Mouse (Mus musculus) C2C12 (cell line): ENCODE data around the gene Myh1. TPM values are rescaled to one million over a fixed set of nuclear protein-coding genes. Genes with fewer than 3 reads are reported as not detected.
A peak's percentile ranks its signal among the peaks of the same experiment; 100 is the strongest.

Experiments used
- H3K27me3 ChIP-seq: one replicate; pipeline ENCODE4 v1.6.1; 2011; ENCODE audit not compliant: control insufficient read depth, insufficient read depth, insufficient read length
- H3K36me3 ChIP-seq: one replicate; pipeline ENCODE4 v1.6.1; 2011; ENCODE audit not compliant: control insufficient read depth, insufficient read depth
- H3K4me3 ChIP-seq: one replicate; pipeline ENCODE4 v1.5.1; 2011; ENCODE audit warnings: mild to moderate bottlenecking, control low read depth; ENCODE audit not compliant: poor library complexity, insufficient read depth, severe bottlenecking
- H3K79me2 ChIP-seq: one replicate; pipeline ENCODE4 v1.6.1; 2011; ENCODE audit not compliant: control insufficient read depth, insufficient read depth
- H3K79me3 ChIP-seq: one replicate; pipeline ENCODE4 v1.6.1; 2011; ENCODE audit warnings: low read depth, control low read depth
- H3ac ChIP-seq: one replicate; pipeline ENCODE3; 2011; ENCODE audit warnings: low read depth; ENCODE audit not compliant: control insufficient read depth, insufficient read length
- CEBPB ChIP-seq: IDR thresholded peaks from one replicate; pipeline ENCODE4 v1.6.1; 2011; ENCODE audit warnings: low read depth, mild to moderate bottlenecking, control low read depth, moderate library complexity
- CTCF ChIP-seq: IDR thresholded peaks from one replicate; pipeline ENCODE4 v1.5.1; 2011; ENCODE audit not compliant: control insufficient read depth, insufficient read depth, insufficient read length
- FOSL1 ChIP-seq: IDR thresholded peaks from one replicate; pipeline ENCODE4 v1.8.0; 2011; ENCODE audit warnings: mild to moderate bottlenecking, low read length; ENCODE audit not compliant: poor library complexity, insufficient read depth, severe bottlenecking
- MAX ChIP-seq: IDR thresholded peaks from one replicate; pipeline ENCODE4 v1.6.1; 2011; ENCODE audit warnings: mild to moderate bottlenecking, control low read depth
- MYOD1 ChIP-seq: IDR thresholded peaks from one replicate; pipeline ENCODE4 v1.6.1; 2011; ENCODE audit warnings: low read depth; ENCODE audit not compliant: control insufficient read depth, insufficient read length
- MYOG ChIP-seq: IDR thresholded peaks from one replicate; pipeline ENCODE4 v1.6.1; 2011; ENCODE audit not compliant: control insufficient read depth, insufficient read length; ENCODE audit errors: extremely low read depth
- USF1 ChIP-seq: IDR thresholded peaks from one replicate; pipeline ENCODE4 v1.6.1; 2011; ENCODE audit warnings: low read depth, mild to moderate bottlenecking, control low read depth, moderate library complexity
- polyA plus RNA-seq: library from polyadenylated mRNA; unstranded; fragments of >200 nt; fragmentation: generic; extraction: Trizol; gene quantifications from one replicate; pipeline ENCODE4 v1.2.1, GENCODE M21; 2012; ENCODE audit warnings: missing spikeins

Gene Myh1
- polyA plus RNA-seq, 1 experiment: 0.02 TPM

GRCm38 (mm10) chr11:67172439-67172838 is 27.4 kb upstream of the Myh1 start:
- no peak for TF ChIP-seq CEBPB
- no peak for TF ChIP-seq MYOG
- TF ChIP-seq USF1: no peak
- no peak for TF ChIP-seq CTCF
- TF ChIP-seq FOSL1: no peak
- TF ChIP-seq MAX: no peak
- TF ChIP-seq MYOD1: no peak

GRCm38 (mm10) chr11:67176376-67176775 is 23.5 kb upstream of the Myh1 start:
- Histone ChIP-seq H3K79me3 (no peaks in the 10 kb centered on the region), H3ac (no peak overlapping the region), H3K27me3 (no peaks in the 10 kb centered on the region), H3K36me3 (no peaks in the 10 kb centered on the region), H3K79me2 (no peaks in the 10 kb centered on the region), H3K4me3 (no peak overlapping the region)
- no peak for TF ChIP-seq FOSL1
- no peak for TF ChIP-seq MYOG
- TF ChIP-seq USF1: no peak
- TF ChIP-seq CTCF: no peak
- TF ChIP-seq MYOD1: no peak
- TF ChIP-seq MAX: no peak
- no peak for TF ChIP-seq CEBPB

More at GRCm38 (mm10) chr11:67172439-67172838, 27.4 kb upstream of the Myh1 start:
- Histone ChIP-seq H3K79me2 (no peaks in the 10 kb centered on the region), H3K36me3 (no peaks in the 10 kb centered on the region), H3K4me3 (no peak overlapping the region), H3K79me3 (no peaks in the 10 kb centered on the region), H3ac (no peak overlapping the region), H3K27me3 (no peaks in the 10 kb centered on the region)

DNA sequence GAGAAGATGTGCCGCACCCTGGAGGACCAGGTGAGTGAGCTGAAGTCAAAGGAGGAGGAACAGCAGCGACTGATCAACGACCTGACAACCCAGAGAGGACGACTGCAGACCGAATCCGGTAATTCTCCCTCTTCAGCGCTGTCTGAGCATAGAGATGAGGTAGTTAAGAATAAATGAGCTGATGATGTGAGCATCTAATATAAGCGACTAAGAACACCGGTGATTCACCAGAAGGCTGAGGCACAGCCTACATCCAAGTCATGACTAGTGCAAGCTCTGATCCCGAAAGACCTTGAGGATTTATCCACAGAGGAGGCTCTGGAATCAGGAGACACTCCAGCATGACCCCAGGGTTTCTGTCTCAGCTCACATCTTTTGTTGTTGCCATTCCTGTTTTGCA is 9.5 kb upstream of the Myh1 start:
- H3ac ChIP-seq: no peak overlapping the region
- H3K4me3 ChIP-seq: no peak overlapping the region
- H3K79me3 ChIP-seq: no peaks in the 10 kb centered on the region
- H3K36me3 ChIP-seq: no peaks in the 10 kb centered on the region
- no peak for TF ChIP-seq CTCF
- TF ChIP-seq MYOD1: no peak
- TF ChIP-seq USF1: no peak
- TF ChIP-seq MYOG: no peak
- TF ChIP-seq FOSL1: no peak
- TF ChIP-seq CEBPB: no peak
- no peak for TF ChIP-seq MAX
- no peaks in the 10 kb centered on the region for H3K27me3 ChIP-seq
- no peaks in the 10 kb centered on the region for H3K79me2 ChIP-seq

DNA sequence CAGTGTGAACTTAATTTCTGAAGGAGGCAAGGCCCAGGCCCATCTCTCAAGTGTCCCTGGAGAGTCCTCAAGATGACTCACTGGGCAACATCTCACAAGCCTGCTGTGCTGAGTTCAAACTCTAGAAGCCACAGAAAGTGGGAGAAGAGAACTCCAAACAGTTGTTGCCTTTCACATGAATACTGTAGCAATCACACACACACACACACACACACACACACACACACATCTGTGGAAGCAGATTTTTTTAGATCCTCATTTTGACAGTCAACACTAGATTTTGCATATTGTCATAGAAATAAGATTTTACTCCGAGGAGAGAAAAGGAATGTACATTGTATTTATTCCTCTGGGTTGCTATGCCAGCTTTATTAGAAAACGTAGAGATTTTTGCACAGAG is 9.0 kb upstream of the Myh1 start:
- no peaks in the 10 kb centered on the region for H3K36me3 ChIP-seq

GRCm38 (mm10) chr11:67191496-67191895 is 8.4 kb upstream of the Myh1 start:
- Histone ChIP-seq H3K79me3 (no peaks in the 10 kb centered on the region), H3ac (no peak overlapping the region), H3K79me2 (no peaks in the 10 kb centered on the region), H3K27me3 (no peaks in the 10 kb centered on the region), H3K36me3 (no peaks in the 10 kb centered on the region), H3K4me3 (no peak overlapping the region)
- TF ChIP-seq MYOG (no peak), USF1 (no peak), FOSL1 (no peak), MAX (no peak), MYOD1 (no peak), CEBPB (no peak), CTCF (no peak)

More for the DNA sequence above, 9.0 kb upstream of the Myh1 start:
- Histone ChIP-seq H3ac (no peak overlapping the region), H3K79me3 (no peaks in the 10 kb centered on the region), H3K4me3 (no peak overlapping the region), H3K27me3 (no peaks in the 10 kb centered on the region), H3K79me2 (no peaks in the 10 kb centered on the region)
- no peak for TF ChIP-seq USF1
- TF ChIP-seq MAX: no peak
- no peak for TF ChIP-seq FOSL1
- TF ChIP-seq MYOD1: no peak
- no peak for TF ChIP-seq CEBPB
- no peak for TF ChIP-seq MYOG
- TF ChIP-seq CTCF: no peak

DNA sequence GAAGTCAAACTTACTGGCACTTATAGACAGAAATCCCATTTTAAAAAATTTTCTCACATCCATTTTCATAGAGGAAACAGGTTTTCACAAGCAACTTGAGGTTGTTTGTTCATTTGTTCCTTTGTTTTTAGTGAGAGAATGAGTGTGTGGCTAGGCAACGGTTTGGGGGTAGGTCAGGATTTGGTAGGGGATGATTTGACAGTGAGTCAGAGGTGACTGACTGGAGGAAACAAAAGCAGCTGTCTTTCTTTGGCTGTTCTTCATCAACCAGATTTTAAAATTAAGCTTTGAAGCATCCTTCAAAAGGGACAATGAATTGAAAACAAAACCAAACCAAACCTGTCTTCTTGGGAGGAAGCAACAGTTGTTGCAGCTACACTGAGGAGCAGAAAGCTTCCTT is 531 bp upstream of the Myh1 start:
- TF ChIP-seq USF1: no peak
- peak; percentile 63 for TF ChIP-seq MYOD1

More for the DNA sequence above, 531 bp upstream of the Myh1 start:
- Histone ChIP-seq H3K27me3 (no peaks in the 10 kb centered on the region), H3K79me2 (no peaks in the 10 kb centered on the region), H3K36me3 (no peaks in the 10 kb centered on the region), H3K79me3 (no peaks in the 10 kb centered on the region), H3ac (no peak overlapping the region), H3K4me3 (no peak overlapping the region)
